Comparison of ENCODE assay signal across 25 mouse cellular contexts in genomic region chr6:64553645-64554044, GRCm38 (mm10).
"Had no signal": no experiment of that assay in that cellular context is flagged by ENCODE, and none has a peak within 500 bp of the region (broad histone marks: within the 10 kb centered on the region; RNA-seq: fewer than 3 reads in every experiment).

No protein-coding gene starts in this region.

- H3K9me3 ChIP-seq: heart, embryonic 10.5 days; heart, embryonic 12.5 days; hindbrain, embryonic 10.5 days; hindbrain, embryonic 12.5 days; intestine, embryonic 15.5 days; limb, embryonic 10.5 days; limb, embryonic 12.5 days; liver, embryonic 13.5 days; liver, embryonic 15.5 days had no signal

- H3K27me3 ChIP-seq: heart, embryonic 12.5 days; hindbrain, embryonic 12.5 days; intestine, embryonic 15.5 days; limb, embryonic 12.5 days; liver, embryonic 13.5 days; liver, embryonic 15.5 days had no signal

- H3K4me3 ChIP-seq: gastrocnemius, adult 2 months; heart, embryonic 10.5 days; heart, embryonic 12.5 days; hindbrain, embryonic 10.5 days; hindbrain, embryonic 12.5 days; intestine, embryonic 15.5 days; layer of hippocampus, adult 2 months; left cerebral cortex, adult 2 months; limb, embryonic 10.5 days; limb, embryonic 12.5 days; liver, embryonic 13.5 days; liver, embryonic 15.5 days had no signal

- H3K4me1 ChIP-seq: heart, embryonic 10.5 days; heart, embryonic 12.5 days; hindbrain, embryonic 10.5 days; hindbrain, embryonic 12.5 days; intestine, embryonic 15.5 days; limb, embryonic 10.5 days; limb, embryonic 12.5 days; liver, embryonic 13.5 days; liver, embryonic 15.5 days had no signal

- H3K4me2 ChIP-seq: heart, embryonic 12.5 days; hindbrain, embryonic 12.5 days; hindbrain, embryonic 14.5 days; intestine, embryonic 15.5 days; limb, embryonic 12.5 days; liver, embryonic 11.5 days; liver, embryonic 13.5 days; liver, embryonic 15.5 days had no signal

- ATAC-seq: hindbrain, embryonic 16.5 days; inflammation-experienced regulatory T-cells, adult 6 months; intestine, embryonic 15.5 days; intestine, postnatal 0 days had no signal

- DNase-seq: gastrocnemius, adult 2 months; gastrocnemius, postnatal 10 days; gastrocnemius, postnatal 25 days; heart, adult 18-20 months; heart, postnatal 10 days; heart, postnatal 4 days; kidney, adult 2 months; kidney, postnatal 14 days; liver; liver, embryonic 13.5 days had no signal

- H3K9ac ChIP-seq: heart, embryonic 12.5 days; hindbrain, embryonic 12.5 days; hindbrain, embryonic 14.5 days; intestine, embryonic 15.5 days; limb, embryonic 12.5 days; liver, embryonic 13.5 days; liver, embryonic 15.5 days had no signal

- H3K36me3 ChIP-seq: heart, embryonic 10.5 days; heart, embryonic 12.5 days; hindbrain, embryonic 10.5 days; hindbrain, embryonic 12.5 days; intestine, embryonic 15.5 days; limb, embryonic 10.5 days; limb, embryonic 12.5 days; liver, embryonic 13.5 days; liver, embryonic 15.5 days had no signal

- H3K27ac ChIP-seq: gastrocnemius, adult 2 months; heart, embryonic 10.5 days; hindbrain, embryonic 10.5 days; hindbrain, embryonic 12.5 days; hindbrain, embryonic 14.5 days; intestine, embryonic 15.5 days; layer of hippocampus, adult 2 months; left cerebral cortex, adult 2 months; limb, embryonic 10.5 days; limb, embryonic 12.5 days; liver, embryonic 13.5 days; liver, embryonic 15.5 days had no signal
